Mouse (Mus musculus) olfactory bulb, adult 2 months (tissue): Measurements from ENCODE around the gene Srsf4.

Experiments used
- CTCF ChIP-seq: fragments of 200-500 bp; IDR thresholded peaks from 2 replicates; pipeline ENCODE4 v1.5.1; 2012; ENCODE audit warnings: low read depth, mild to moderate bottlenecking, low read length, moderate library complexity; ENCODE audit not compliant: insufficient read depth
- POLR2A ChIP-seq: fragments of 200-500 bp; IDR thresholded peaks from 2 replicates; pipeline ENCODE4 v1.6.1; 2012; ENCODE audit warnings: mild to moderate bottlenecking, low read depth, low read length, moderate library complexity; ENCODE audit not compliant: insufficient read depth

DNA sequence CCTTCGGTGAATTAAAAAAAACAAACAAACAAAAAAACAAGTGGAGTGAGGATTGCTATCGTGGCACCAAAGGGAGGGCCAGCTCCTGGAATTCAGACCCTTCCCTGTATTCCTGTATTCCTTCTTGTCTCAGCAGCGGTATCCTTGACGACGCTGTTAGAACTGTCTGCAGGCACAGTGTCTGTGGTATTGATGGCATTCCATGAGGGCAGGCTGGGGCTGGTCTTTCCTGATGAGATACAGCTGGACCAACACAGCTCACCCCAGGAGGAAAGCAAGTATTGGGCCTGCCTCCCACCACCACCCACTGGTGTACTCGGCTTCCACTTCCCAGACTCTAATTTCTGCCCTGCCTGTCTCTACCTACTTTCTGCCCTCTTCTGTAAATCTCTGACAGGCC is 25.3 kb upstream of the Srsf4 start:
- TF ChIP-seq CTCF = no peak
- TF ChIP-seq POLR2A = no peak
